Mouse (Mus musculus): ENCODE results near the gene 2310022A10Rik. TPM values are rescaled to one million over a fixed set of nuclear protein-coding genes. Genes with fewer than 3 reads are reported as not detected.
"Not testable (repeated sequence)": the region's sequence is repeated elsewhere in the genome, so short reads cannot be mapped to it uniquely, and the experiment has no call there.

The 2310022A10Rik gene
- total RNA-seq, 2 experiments from 2014 or later: 1.6 to 18.9 TPM

DNA sequence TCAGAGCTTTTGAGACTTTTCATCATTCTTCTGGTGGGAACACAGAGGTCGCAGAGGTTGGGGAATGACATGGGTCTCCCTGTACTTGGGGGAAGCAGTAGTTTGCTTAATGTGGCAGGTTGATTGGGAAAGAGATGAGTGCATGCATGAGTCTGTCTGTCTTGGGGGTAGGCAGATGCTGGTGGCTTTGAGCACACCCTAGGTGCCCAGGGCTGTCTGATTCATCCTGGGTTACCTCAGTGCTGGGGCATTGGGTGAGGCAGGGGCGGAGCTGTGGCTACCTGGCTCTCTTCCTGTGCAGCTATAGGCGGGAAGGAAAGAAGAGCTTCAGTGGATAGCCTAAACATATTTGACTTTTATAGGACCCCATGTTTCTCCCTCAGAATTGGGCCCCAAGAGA is 55.1 kb downstream of the 2310022A10Rik start:
- no peak for ATAC-seq (replicated peaks; ENCODE audit: low FRiP score, poor library complexity, severe bottlenecking)

DNA sequence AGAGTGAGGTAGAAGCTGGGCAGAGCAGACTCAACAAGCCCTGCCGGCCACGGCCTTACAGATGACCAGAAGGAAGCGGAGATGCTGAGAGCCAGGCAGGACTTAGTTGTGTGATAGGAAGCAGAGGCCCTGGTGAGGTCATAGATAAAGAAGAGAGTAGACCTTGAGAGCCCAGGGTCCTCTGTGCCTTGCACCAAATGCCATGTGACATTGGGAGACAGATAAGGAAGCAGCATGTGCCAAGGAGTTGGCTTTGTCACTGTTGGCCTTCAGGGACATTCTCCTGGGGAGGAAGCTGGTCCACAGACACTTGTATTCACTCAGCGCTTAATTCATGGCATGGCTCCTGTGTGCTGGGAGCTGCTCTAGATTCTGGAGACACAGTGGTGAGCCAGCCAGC is 56.3 kb downstream of the 2310022A10Rik start:
- ATAC-seq (replicated peaks; ENCODE audit: low FRiP score, poor library complexity, severe bottlenecking): 0 out of 2 replicates have a peak, but pooled peaks have one; percentile 35

DNA sequence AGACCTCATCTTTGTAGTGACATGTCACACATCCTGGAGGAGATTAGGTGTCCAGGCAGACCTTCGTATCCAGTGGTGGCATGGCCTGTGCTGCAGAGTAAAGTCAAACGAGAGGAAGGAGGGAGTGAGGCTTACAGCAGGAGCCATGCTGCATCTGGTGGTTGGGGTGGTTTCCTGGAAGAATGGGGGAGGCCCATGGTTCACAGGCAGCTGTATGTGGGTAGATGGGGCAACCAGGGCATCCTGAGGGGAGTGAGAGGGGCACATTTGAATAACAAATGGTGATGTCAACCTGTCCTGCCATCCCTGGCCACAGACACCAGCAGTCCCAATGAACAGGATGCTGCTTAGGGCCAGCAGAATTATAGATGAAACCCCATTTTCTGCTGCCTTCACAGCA is 56.7 kb downstream of the 2310022A10Rik start:
- no peak for ATAC-seq (replicated peaks; ENCODE audit: low FRiP score, poor library complexity, severe bottlenecking)

DNA sequence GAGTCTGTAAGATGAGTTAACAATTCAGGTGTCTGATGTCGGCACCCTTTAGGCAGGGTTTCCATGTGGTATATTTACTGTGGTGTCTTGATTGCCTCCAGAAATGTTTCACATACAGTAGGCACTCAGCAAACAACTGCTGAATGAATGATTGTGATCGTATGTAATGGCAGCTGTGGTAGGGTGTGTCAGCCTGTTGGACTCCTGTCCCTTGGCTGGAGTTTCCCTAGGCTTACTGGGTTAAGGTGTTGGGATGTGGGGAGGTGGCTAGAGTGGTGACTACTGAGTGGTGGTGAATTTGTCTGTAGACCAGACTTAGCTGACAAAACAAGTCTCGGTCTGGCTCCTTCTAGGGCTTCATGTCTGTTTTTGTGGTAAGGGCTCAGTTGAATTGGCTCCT is 57.3 kb downstream of the 2310022A10Rik start:
- ATAC-seq (replicated peaks; ENCODE audit: low FRiP score, poor library complexity, severe bottlenecking): no peak

DNA sequence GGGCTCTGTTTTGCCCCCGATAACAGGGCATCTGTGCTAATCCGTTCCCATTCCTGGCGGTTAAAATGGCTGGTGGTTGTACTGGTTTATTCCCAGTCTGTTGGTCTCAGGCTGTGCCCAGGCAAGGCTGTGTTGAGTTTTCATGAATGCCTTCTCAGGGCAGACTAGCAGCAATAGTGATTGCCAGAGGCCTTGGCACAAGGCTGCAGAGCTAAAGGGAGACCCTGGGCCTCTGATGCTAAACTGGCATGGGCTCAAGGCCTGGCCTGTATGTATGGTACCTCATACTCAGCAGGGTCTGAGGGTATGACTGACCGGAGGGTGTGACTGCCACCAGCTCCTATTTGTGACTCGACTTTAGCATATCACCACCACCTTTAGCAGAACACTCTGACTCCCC is 57.8 kb downstream of the 2310022A10Rik start:
- no peak for ATAC-seq (replicated peaks; ENCODE audit: low FRiP score, poor library complexity, severe bottlenecking)

GRCm38 (mm10) chr7:27612940-27613339 is 59.9 kb downstream of the 2310022A10Rik start:
- ATAC-seq (replicated peaks; ENCODE audit: low FRiP score, poor library complexity, severe bottlenecking): no peak

DNA sequence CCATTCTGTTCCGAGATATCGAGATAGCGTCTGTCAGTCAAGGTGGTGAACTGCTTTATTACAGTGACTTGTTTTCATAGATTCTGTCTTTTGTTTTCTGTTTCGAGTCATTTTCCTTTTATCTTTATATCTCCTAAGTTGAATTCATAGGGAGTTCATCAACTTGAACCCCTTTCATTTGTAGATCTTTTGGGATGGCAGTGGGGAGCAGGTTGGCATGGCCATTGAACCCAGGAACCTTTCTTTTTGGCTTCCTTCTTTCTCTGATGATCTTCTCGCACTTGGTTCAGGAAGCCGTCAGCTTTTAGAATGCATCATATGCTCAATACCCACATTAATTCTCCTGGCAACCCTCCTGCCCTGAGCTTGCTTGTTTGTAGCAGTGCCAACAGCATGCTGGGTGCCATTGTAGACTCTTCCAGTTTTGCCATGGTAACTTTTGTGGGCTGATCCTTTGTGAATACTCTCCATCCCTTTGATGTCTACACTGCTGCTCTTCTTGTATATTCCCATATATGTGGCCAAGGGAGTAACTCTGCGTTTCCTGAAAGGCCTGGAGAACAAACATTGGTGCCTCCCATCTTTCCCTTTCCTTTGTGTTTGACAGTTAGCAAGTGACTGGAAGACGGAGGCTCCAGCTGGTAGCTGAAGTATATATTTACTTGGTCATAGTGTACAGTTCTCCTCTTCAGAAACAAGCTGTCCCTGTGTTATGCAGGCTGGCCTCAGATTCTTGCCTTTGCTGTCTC is 60.9 kb downstream of the 2310022A10Rik start:
- ATAC-seq (replicated peaks; ENCODE audit: low FRiP score, poor library complexity, severe bottlenecking): no peak

- no peak for ATAC-seq (replicated peaks; ENCODE audit: low FRiP score, poor library complexity, severe bottlenecking)
Observed at GRCm38 (mm10) chr7:27621028-27621427, 68.0 kb downstream of the 2310022A10Rik start.

GRCm38 (mm10) chr7:27622234-27622633 is 69.2 kb downstream of the 2310022A10Rik start:
- no peak for ATAC-seq (replicated peaks; ENCODE audit: low FRiP score, poor library complexity, severe bottlenecking)

- ATAC-seq (replicated peaks; ENCODE audit: low FRiP score, poor library complexity, severe bottlenecking): no peak
Observed at GRCm38 (mm10) chr7:27624967-27625366, 71.9 kb downstream of the 2310022A10Rik start.

- ATAC-seq (replicated peaks; ENCODE audit: low FRiP score, poor library complexity, severe bottlenecking): no peak
Observed at GRCm38 (mm10) chr7:27627707-27628106, 74.7 kb downstream of the 2310022A10Rik start.

- ATAC-seq (replicated peaks; ENCODE audit: low FRiP score, poor library complexity, severe bottlenecking): no peak
Observed at GRCm38 (mm10) chr7:27628190-27628589, 75.2 kb downstream of the 2310022A10Rik start.

GRCm38 (mm10) chr7:27628816-27629215 is 75.8 kb downstream of the 2310022A10Rik start:
- ATAC-seq (replicated peaks; ENCODE audit: low FRiP score, poor library complexity, severe bottlenecking): not testable (repeated sequence)

- no peak for ATAC-seq (replicated peaks; ENCODE audit: low FRiP score, poor library complexity, severe bottlenecking)
Observed at GRCm38 (mm10) chr7:27631439-27631838, 78.4 kb downstream of the 2310022A10Rik start.

Other genes starting within 250 kb of the 2310022A10Rik start
- not detected in 2 replicates for gene Ltbp4, start 215.5 kb upstream of the 2310022A10Rik start, total RNA-seq (2015; ENCODE audit: low replicate concordance)
- 0.61 TPM in 1 of 2 replicates, not detected in the other for gene Ltbp4, start 215.5 kb upstream of the 2310022A10Rik start, total RNA-seq (2017; ENCODE audit: low replicate concordance)
- 11.5 and 20.5 TPM in 2 replicates for gene Shkbp1, start 197.2 kb upstream of the 2310022A10Rik start, total RNA-seq (2015; ENCODE audit: low replicate concordance)
- 4.7 and 5.1 TPM in 2 replicates for gene Shkbp1, start 197.2 kb upstream of the 2310022A10Rik start, total RNA-seq (2017; ENCODE audit: low replicate concordance)
- gene Gm20479, start 195.8 kb upstream of the 2310022A10Rik start, total RNA-seq (2015; ENCODE audit: low replicate concordance): 8.0 TPM in 1 of 2 replicates, not detected in the other
- gene Gm20479, start 195.8 kb upstream of the 2310022A10Rik start, total RNA-seq (2017; ENCODE audit: low replicate concordance): not detected in 2 replicates
- gene Sptbn4, start 105.5 kb upstream of the 2310022A10Rik start, total RNA-seq (2015; ENCODE audit: low replicate concordance): not detected in 2 replicates
- gene Sptbn4, start 105.5 kb upstream of the 2310022A10Rik start, total RNA-seq (2017; ENCODE audit: low replicate concordance): 0.08 and 0.13 TPM in 2 replicates
- gene Blvrb, start 105.3 kb upstream of the 2310022A10Rik start, total RNA-seq (2015; ENCODE audit: low replicate concordance): 538 and 642 TPM in 2 replicates
- 484 and 602 TPM in 2 replicates for gene Blvrb, start 105.3 kb upstream of the 2310022A10Rik start, total RNA-seq (2017; ENCODE audit: low replicate concordance)
- 9.0 and 9.2 TPM in 2 replicates for gene Sertad3, start 79.5 kb upstream of the 2310022A10Rik start, total RNA-seq (2015; ENCODE audit: low replicate concordance)
- gene Sertad3, start 79.5 kb upstream of the 2310022A10Rik start, total RNA-seq (2017; ENCODE audit: low replicate concordance): 14.8 and 19.6 TPM in 2 replicates
- gene Sertad1, start 66.3 kb upstream of the 2310022A10Rik start, total RNA-seq (2015; ENCODE audit: low replicate concordance): 1.7 and 6.8 TPM in 2 replicates
- 5.5 and 7.0 TPM in 2 replicates for gene Sertad1, start 66.3 kb upstream of the 2310022A10Rik start, total RNA-seq (2017; ENCODE audit: low replicate concordance)
- gene Prx, start 53.9 kb upstream of the 2310022A10Rik start, total RNA-seq (2015; ENCODE audit: low replicate concordance): 0.36 and 0.42 TPM in 2 replicates
- gene Prx, start 53.9 kb upstream of the 2310022A10Rik start, total RNA-seq (2017; ENCODE audit: low replicate concordance): 1.4 and 5.1 TPM in 2 replicates
- not detected in 2 replicates for gene Hipk4, start 30.0 kb upstream of the 2310022A10Rik start, total RNA-seq (2015; ENCODE audit: low replicate concordance)
- not detected in 2 replicates for gene Hipk4, start 30.0 kb upstream of the 2310022A10Rik start, total RNA-seq (2017; ENCODE audit: low replicate concordance)
- 43.2 and 88.0 TPM in 2 replicates for gene Pld3, start within 50 bp of the 2310022A10Rik start, total RNA-seq (2015; ENCODE audit: low replicate concordance)
- gene Pld3, start within 50 bp of the 2310022A10Rik start, total RNA-seq (2017; ENCODE audit: low replicate concordance): 19.1 and 26.3 TPM in 2 replicates
- 28.5 and 59.9 TPM in 2 replicates for gene Akt2, start 38.3 kb downstream of the 2310022A10Rik start, total RNA-seq (2015; ENCODE audit: low replicate concordance)
- 25.1 and 48.1 TPM in 2 replicates for gene Akt2, start 38.3 kb downstream of the 2310022A10Rik start, total RNA-seq (2017; ENCODE audit: low replicate concordance)
- gene Ttc9b, start 100.7 kb downstream of the 2310022A10Rik start, total RNA-seq (2015; ENCODE audit: low replicate concordance): not detected in 2 replicates
- gene Ttc9b, start 100.7 kb downstream of the 2310022A10Rik start, total RNA-seq (2017; ENCODE audit: low replicate concordance): not detected in 2 replicates
- 0.72 and 6.7 TPM in 2 replicates for gene Map3k10, start 121.4 kb downstream of the 2310022A10Rik start, total RNA-seq (2015; ENCODE audit: low replicate concordance)
- 0.13 TPM in 1 of 2 replicates, not detected in the other for gene Map3k10, start 121.4 kb downstream of the 2310022A10Rik start, total RNA-seq (2017; ENCODE audit: low replicate concordance)
- gene Zfp607b, start 136.1 kb downstream of the 2310022A10Rik start, total RNA-seq (2015; ENCODE audit: low replicate concordance): not detected in 2 replicates
- gene Zfp607b, start 136.1 kb downstream of the 2310022A10Rik start, total RNA-seq (2017; ENCODE audit: low replicate concordance): 1.7 TPM in 1 of 2 replicates, not detected in the other
- gene Zfp60, start 178.2 kb downstream of the 2310022A10Rik start, total RNA-seq (2015; ENCODE audit: low replicate concordance): 0.36 and 6.3 TPM in 2 replicates
- 0.39 and 2.8 TPM in 2 replicates for gene Zfp60, start 178.2 kb downstream of the 2310022A10Rik start, total RNA-seq (2017; ENCODE audit: low replicate concordance)

Measured in erythroid progenitor cell, adult 5-6 weeks (primary cell).